Mouse (Mus musculus) heart, adult 2 months (tissue): Measurements from ENCODE around the gene Hipk3. TPM values are rescaled to one million over a fixed set of nuclear protein-coding genes. Genes with fewer than 3 reads are reported as not detected.

Source experiments
- DNase-seq, 2 experiments: peaks; one replicate each; pipeline ENCODE4 v3.0.0; 2021
- H3K27ac ChIP-seq: fragments of 200-600 bp; 2 replicates; pipeline ENCODE4 v1.8.1; 2022
- H3K27me3 ChIP-seq: fragments of 200-500 bp; 2 replicates; pipeline ENCODE4 v1.6.1; 2012; ENCODE audit warnings: mild to moderate bottlenecking, low read length, inconsistent platforms, mixed read lengths; ENCODE audit not compliant: control insufficient read depth, insufficient read depth
- H3K36me3 ChIP-seq: fragments of 200-500 bp; 2 replicates; pipeline ENCODE4 v1.6.1; 2012; ENCODE audit warnings: low read length, inconsistent platforms; ENCODE audit not compliant: control insufficient read depth, insufficient read depth
- H3K4me1 ChIP-seq: fragments of 200-500 bp; 2 replicates; pipeline ENCODE4 v1.6.1; 2011; ENCODE audit warnings: low read length; ENCODE audit not compliant: control insufficient read depth, insufficient read depth
- H3K4me3 ChIP-seq: fragments of 200-600 bp; 2 replicates; pipeline ENCODE4 v1.8.1; 2022
- H3K79me2 ChIP-seq: fragments of 200-500 bp; replicated peaks from 2 replicates; pipeline ENCODE4 v1.6.1; 2012; ENCODE audit warnings: mild to moderate bottlenecking, inconsistent platforms, low read length, moderate library complexity, mixed read lengths; ENCODE audit not compliant: control insufficient read depth, insufficient read depth
- H3K9ac ChIP-seq: fragments of 200-500 bp; 2 replicates; pipeline ENCODE4 v1.6.1; 2012; ENCODE audit warnings: low read depth, mild to moderate bottlenecking, control low read depth, inconsistent platforms, low read length, mixed read lengths
- CTCF ChIP-seq: fragments of 200-600 bp; IDR thresholded peaks from 2 replicates; pipeline ENCODE4 v1.8.1; 2022; ENCODE audit warnings: antibody characterized with exemption, mild to moderate bottlenecking, moderate library complexity
- EP300 ChIP-seq: fragments of 200-500 bp; IDR thresholded peaks from 2 replicates; pipeline ENCODE4 v1.6.1; 2011; ENCODE audit warnings: low read depth, low read length, control low read depth; ENCODE audit not compliant: insufficient read depth
- POLR2A ChIP-seq: fragments of 200-500 bp; IDR thresholded peaks from 2 replicates; pipeline ENCODE4 v1.6.1; 2011; ENCODE audit warnings: mild to moderate bottlenecking, low read depth, low read length, control low read depth; ENCODE audit not compliant: insufficient read depth
- WGBS: fragments of 180-500 bp; shearing (Covaris S2); methylation state at CpG from one replicate; pipeline ENCODE4 v1.1.7; 2018; 5-methylcytosine and 5-hydroxymethylcytosine counted together
- intact Hi-C: fragments of 180-260 bp; cut with DNase I; formaldehyde crosslinking; loops from one replicate; pipeline ENCODE4 v1.15.1; 2025
- polyA plus RNA-seq: library from polyadenylated mRNA; depleted of rRNA; stranded (reverse); fragments of >200 nt; gene quantifications from 2 replicates; pipeline ENCODE4 v1.2.3, GENCODE M21; 2012
- total RNA-seq, 2 experiments: library from RNA; stranded (reverse); gene quantifications; 2 replicates each; pipeline ENCODE4 v1.2.3; 2021

Hipk3 gene
- total and polyA plus RNA-seq, 3 experiments = 66.9 to 229 (median 206) TPM

- peak; percentile 88 for TF ChIP-seq CTCF
- no peak for TF ChIP-seq POLR2A
- peak; percentile 90 for TF ChIP-seq EP300
- DNase-seq = peak; percentile 58 to 66
- H3K79me2 ChIP-seq = peaks cover 6% of the 10 kb centered on the region
- peaks cover 12% of the 10 kb centered on the region for H3K4me1 ChIP-seq
- no peaks in the 10 kb centered on the region for H3K27me3 ChIP-seq
- WGBS = 13% methylated on average over 2 of the region's 2 CpGs
- H3K4me3 ChIP-seq = no peak overlapping the region
- intact Hi-C loops = loop anchor here (1.0 to 10.0 kb wide), 4 partner anchors 130 to 370 kb away; partner anchors contain the start of gene Qser1
- H3K27ac ChIP-seq = peak overlapping the region; percentile 22; the same call in 1 of the 2 replicates
- no peak overlapping the region for H3K9ac ChIP-seq
- peaks cover 21% of the 10 kb centered on the region for H3K36me3 ChIP-seq
Observed at GRCm38 (mm10) chr2:104444776-104445175, 49.5 kb downstream of the Hipk3 start.

- no peaks in the 10 kb centered on the region for H3K79me2 ChIP-seq
- intact Hi-C loops = loop anchor here (5.0 to 10.0 kb wide), 3 partner anchors 145 to 372 kb away; partner anchors contain the start of gene Qser1
- H3K27me3 ChIP-seq = no peaks in the 10 kb centered on the region
- H3K4me1 ChIP-seq = no peaks in the 10 kb centered on the region; the same call in 1 of the 2 replicates
- H3K9ac ChIP-seq = no peak overlapping the region
- WGBS = 76% methylated on average over 4 of the region's 4 CpGs
- H3K4me3 ChIP-seq = no peak overlapping the region
- no peak for TF ChIP-seq EP300
- H3K27ac ChIP-seq = no peak overlapping the region
- peaks cover 5% of the 10 kb centered on the region for H3K36me3 ChIP-seq
- DNase-seq = no peak
Observed at GRCm38 (mm10) chr2:104442341-104442740, 51.9 kb downstream of the Hipk3 start.

GRCm38 (mm10) chr2:104436226-104436625 is 58.0 kb downstream of the Hipk3 start:
- Histone ChIP-seq H3K9ac (no peak overlapping the region), H3K27ac (no peak overlapping the region), H3K36me3 (peaks cover 5% of the 10 kb centered on the region), H3K4me3 (no peak overlapping the region), H3K79me2 (no peaks in the 10 kb centered on the region), H3K4me1 (no peaks in the 10 kb centered on the region), H3K27me3 (no peaks in the 10 kb centered on the region)
- WGBS = 87% methylated on average over 3 of the region's 3 CpGs
- intact Hi-C loops = no loop called here
- no peak for DNase-seq
- TF ChIP-seq POLR2A (no peak), CTCF (no peak), EP300 (no peak)

GRCm38 (mm10) chr2:104431067-104431466 is 63.2 kb downstream of the Hipk3 start:
- H3K27ac ChIP-seq = no peak overlapping the region
- intact Hi-C loops = no loop called here
- H3K27me3 ChIP-seq = no peaks in the 10 kb centered on the region
- H3K4me1 ChIP-seq = no peaks in the 10 kb centered on the region
- peaks cover 9% of the 10 kb centered on the region for H3K36me3 ChIP-seq
- H3K79me2 ChIP-seq = no peaks in the 10 kb centered on the region
- no peak for TF ChIP-seq POLR2A
- TF ChIP-seq EP300 = no peak
- TF ChIP-seq CTCF = no peak
- no peak overlapping the region for H3K9ac ChIP-seq
- no peak for DNase-seq
- H3K4me3 ChIP-seq = no peak overlapping the region
- WGBS = 86% methylated on average over 6 of the region's 6 CpGs

GRCm38 (mm10) chr2:104430566-104430965 is 63.7 kb downstream of the Hipk3 start:
- no peak overlapping the region for H3K9ac ChIP-seq
- no peaks in the 10 kb centered on the region for H3K4me1 ChIP-seq
- no peaks in the 10 kb centered on the region for H3K79me2 ChIP-seq
- peaks cover 8% of the 10 kb centered on the region for H3K36me3 ChIP-seq
- H3K27ac ChIP-seq = no peak overlapping the region
- DNase-seq = no peak
- intact Hi-C loops = no loop called here
- no peaks in the 10 kb centered on the region for H3K27me3 ChIP-seq
- TF ChIP-seq POLR2A (no peak), CTCF (no peak), EP300 (no peak)
- 62% methylated on average over 5 of the region's 5 CpGs for WGBS
- no peak overlapping the region for H3K4me3 ChIP-seq

- H3K36me3 ChIP-seq = peaks cover 8% of the 10 kb centered on the region
- intact Hi-C loops = no loop called here
- DNase-seq = no peak
- no peak for TF ChIP-seq CTCF
- TF ChIP-seq POLR2A = no peak
- TF ChIP-seq EP300 = no peak
- WGBS = 64% methylated on average over 3 of the region's 3 CpGs
- no peak overlapping the region for H3K4me3 ChIP-seq
- H3K4me1 ChIP-seq = no peaks in the 10 kb centered on the region
- no peak overlapping the region for H3K9ac ChIP-seq
- no peaks in the 10 kb centered on the region for H3K27me3 ChIP-seq
- no peaks in the 10 kb centered on the region for H3K79me2 ChIP-seq
- H3K27ac ChIP-seq = no peak overlapping the region
Observed at GRCm38 (mm10) chr2:104426112-104426511, 68.1 kb downstream of the Hipk3 start.
